Mouse (Mus musculus) lung, postnatal 14 days (tissue): Measurements from ENCODE around the gene Mark3.
"Not testable (repeated sequence)": the region's sequence is repeated elsewhere in the genome, so short reads cannot be mapped to it uniquely, and the experiment has no call there.

Experiments
- DNase-seq: peaks from one replicate; pipeline ENCODE4 v3.0.0; 2021

Mark3 gene

DNA sequence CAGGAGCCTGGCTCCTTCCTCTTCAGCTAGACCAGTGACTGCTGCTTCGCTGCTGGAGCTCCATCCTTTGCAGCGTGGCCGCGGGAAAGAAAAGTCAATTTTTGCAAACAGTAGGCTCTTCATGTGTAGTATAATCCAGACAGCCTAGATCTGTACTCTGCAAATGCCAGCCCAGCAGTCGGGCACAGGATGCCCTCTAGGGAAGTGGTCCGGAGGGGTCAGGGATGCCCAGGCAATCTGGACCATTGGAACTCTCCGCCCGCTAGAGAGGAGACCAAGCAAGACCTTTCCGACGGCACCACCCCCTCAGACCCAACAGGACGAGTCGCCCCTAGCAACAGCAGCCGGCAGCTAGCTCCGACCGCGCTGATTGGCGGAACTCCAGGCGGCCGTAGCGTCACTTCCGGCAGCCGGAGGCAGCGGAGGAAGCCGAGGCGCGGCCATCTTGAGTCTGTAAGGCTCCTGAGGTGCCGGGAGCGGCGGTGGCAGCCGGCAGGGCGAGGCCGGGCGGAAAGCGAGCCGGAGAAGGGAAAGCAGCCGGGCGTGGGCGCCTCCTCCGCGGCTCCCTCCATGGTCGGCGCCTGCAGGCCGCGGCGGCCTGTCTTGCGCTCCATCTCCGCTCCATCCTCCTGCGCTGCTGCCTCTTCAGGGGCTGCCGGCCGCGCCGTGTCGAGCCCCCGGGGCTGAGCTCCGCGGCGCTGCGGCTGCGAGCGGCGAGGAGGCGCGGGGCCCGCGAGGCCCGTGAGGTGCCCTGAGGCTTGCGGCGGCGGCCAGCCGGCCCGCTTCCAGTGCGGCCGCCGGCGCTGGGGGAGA is at the start of gene Mark3:
TSS of gene Mark3 (plus strand) at position 450 of the 813 bp plus-strand sequence.
- peak; percentile 98 for DNase-seq

DNA sequence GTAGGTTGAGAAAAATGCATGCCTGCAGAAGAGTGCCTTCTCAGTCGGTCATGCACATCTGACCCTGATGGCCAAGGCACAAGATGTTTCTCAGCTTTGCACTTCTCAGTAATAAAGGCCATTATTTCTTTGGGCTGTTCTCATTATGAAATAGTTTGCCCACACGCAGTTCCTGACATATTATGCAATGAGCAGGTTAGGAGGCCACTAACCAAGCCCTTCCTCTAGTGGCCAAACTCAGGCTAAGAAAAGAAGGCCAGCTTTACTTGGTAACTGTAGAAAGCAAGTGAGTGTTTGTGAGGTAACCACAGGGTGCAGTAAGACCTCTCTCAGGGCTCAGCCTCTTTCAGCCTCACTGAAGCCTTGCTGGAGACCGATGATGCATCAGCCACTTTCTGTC is 49.4 kb upstream of the Mark3 start:
- no peak for DNase-seq

DNA sequence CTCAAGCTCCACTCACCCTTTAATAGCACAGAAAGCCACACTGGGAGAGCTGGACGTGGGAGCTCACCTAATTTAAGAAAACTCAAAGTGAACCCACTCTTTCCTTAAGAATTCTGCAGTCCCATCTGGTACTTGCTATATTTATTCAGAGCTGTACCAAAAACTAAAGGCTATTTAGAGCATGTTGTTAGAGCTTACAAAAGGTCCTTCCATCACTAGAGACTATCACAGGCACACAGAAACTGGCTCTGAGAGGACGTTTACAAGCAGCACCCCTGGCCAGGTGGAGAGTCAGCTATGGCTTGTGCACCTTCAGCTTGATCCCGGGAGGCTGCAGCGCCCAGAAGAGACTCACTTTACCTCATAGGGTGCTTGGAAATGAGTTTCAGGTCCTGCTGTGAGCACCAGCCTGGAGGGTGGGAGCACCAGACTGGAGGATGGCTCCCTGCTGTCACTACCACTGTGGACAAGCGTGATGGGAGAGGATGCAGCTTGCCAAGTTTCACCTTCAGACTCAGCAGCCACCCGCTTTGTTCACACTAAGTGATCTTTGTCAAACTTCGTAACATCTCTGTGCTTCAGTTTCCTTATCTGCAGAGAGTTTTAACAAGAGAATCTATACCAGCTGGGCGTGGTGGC is 46.6 kb upstream of the Mark3 start:
- no peak for DNase-seq

DNA sequence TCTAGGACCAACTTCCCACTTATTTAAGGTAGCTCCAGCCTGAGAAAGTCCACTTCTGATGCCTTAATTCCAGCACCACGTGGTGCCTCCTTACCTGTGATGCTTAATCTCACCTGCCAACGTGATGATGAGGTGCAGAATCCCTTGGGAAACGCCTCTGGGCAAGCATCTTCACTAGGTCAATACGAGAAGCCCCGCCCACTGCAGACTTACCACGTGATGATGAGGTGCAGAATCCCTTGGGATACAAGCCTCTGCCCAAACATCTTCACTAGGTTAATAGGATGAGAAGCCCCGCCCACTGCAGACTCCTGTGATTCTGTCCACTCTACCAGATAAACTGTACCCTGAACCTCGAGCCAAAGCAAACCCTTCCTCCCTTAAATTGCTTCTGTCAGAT is 45.1 kb upstream of the Mark3 start:
- DNase-seq, result no peak

DNA sequence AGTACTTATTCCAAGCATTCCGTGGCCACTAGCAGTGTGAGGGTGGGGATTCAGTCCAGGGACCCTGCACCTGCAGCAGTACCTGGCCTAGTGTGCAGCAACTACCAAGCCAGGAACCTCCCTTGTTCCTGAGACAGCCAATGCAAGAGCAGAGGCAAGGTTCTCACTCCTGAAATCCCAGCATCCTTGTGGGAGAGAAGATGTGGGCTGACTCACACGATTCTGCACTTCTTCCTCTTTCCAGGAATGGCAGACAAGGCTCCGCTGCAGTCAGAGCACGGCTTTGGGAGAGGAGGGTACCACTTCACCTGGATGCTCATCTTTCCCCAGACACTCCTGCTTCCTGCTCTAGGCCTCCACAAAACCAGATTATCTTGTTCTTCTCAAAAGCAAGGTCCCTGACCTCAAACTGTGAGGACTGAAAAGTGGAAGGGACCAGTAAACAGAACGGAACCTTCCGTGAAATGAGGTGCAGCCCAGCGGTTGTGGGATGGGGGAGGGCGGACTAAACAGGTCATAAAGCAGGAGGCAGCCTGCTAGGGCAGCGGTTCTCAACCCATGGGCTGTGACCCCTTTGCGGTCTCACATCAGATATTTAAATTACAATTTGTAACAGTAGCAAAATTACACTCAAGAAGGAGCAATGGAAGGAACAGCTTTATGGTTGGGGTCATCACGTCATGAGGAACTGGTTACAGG is 41.1 kb upstream of the Mark3 start:
- no peak for DNase-seq

DNA sequence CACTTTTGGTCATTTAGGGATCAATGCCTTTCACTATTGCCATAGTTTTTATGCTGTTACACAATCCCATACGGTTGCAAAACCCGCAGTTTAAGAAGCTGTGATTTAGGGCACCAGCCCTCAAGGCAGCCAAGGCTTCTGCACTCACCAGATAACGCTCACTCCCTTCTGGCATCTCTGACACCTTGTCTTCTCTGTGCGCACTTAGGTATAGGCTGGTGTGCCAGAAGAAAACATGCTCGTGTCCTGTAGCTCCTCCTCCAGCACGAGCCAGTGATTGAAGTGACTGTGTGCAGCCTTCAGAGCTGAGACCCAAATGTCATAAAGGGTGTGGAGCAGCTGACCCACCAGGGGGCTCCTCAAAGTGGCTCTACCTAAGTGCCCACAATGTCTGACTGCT is 39.0 kb upstream of the Mark3 start:
- DNase-seq, result no peak

DNA sequence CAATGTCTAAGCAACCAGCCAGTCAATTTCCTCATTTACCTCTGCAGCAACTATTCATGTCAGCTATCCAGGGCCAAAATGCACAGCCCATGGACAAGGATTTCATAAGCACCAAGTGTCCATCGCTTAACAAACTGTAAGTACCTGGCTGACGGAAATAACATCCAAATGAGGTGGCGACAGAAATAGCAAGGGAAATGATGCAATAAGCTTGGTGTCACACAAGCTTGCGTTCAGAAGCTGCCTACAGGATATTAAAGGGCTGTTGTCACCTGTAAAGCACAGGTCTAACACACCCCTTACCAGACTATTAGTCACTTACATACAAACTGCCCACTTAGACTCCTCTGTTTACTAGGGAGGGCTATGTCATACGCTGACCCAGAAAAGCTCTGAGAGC is 38.6 kb upstream of the Mark3 start:
- no peak for DNase-seq

DNA sequence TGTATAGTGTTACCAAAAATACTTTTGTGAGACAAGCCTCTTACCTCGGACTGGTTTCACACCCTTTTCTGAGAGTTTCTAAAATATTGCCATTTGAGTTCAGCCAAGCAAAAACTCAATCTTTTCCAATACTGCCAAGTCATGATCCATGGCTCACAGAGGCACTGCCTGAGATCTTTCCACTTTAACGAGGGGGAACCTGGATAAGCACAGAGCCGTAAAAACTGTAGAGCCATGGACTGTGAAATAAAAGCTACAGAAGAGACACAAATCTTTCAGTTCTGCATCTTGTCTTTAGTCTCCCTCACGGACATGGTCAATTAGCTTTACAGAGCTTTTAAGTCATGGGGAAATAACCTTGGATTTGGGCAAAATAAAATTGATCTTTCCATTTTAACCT is 37.6 kb upstream of the Mark3 start:
- no peak for DNase-seq

DNA sequence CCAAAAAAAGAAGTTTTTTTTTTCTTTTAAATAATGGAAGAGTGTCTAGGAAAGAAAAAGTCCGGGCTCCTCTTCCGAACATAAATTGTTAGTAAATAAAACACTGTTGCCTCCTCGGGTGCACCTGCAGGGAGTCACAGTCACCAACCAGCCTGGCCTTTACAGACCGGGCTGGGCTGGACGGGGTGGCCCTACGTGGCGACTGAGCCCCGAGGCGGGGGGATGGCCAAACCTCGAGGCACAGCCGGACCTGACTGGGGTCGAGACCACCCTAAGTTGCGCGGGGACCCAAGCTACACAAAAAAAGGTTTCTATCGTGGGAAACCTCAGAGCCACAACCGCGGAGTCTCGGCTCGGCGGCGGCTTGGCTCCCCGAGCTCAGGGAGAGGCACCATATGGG is 37.0 kb upstream of the Mark3 start:
- no peak for DNase-seq

DNA sequence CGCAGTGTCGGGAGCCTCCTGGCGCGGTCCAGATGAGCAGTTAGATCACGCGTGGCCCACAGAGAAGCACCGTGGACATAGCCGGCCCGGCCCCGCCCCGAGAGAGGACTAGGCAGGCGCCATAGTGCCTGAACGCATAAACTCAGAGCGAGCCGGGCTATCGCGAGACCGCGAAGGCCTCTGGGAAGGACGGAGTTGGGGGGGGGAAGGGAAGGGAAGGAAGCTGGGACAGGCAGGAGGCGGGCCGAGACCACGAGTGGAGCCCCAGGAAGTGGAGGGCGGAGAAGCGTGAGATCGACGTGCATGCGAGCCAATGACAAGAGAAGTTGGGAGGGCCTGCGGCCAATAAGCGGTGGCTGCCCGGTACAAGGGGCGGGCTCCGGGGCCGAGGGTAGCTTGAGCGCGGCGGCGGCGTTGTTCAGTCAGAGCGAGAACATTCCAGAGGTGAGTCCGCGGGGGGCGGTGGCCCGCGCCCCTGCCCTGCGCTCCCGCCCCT is 36.5 kb upstream of the Mark3 start, which contains the start of gene Eif5:
TSS of gene Eif5 (plus strand) at position 221 of the 496 bp plus-strand sequence.
- peak; percentile 99 for DNase-seq

DNA sequence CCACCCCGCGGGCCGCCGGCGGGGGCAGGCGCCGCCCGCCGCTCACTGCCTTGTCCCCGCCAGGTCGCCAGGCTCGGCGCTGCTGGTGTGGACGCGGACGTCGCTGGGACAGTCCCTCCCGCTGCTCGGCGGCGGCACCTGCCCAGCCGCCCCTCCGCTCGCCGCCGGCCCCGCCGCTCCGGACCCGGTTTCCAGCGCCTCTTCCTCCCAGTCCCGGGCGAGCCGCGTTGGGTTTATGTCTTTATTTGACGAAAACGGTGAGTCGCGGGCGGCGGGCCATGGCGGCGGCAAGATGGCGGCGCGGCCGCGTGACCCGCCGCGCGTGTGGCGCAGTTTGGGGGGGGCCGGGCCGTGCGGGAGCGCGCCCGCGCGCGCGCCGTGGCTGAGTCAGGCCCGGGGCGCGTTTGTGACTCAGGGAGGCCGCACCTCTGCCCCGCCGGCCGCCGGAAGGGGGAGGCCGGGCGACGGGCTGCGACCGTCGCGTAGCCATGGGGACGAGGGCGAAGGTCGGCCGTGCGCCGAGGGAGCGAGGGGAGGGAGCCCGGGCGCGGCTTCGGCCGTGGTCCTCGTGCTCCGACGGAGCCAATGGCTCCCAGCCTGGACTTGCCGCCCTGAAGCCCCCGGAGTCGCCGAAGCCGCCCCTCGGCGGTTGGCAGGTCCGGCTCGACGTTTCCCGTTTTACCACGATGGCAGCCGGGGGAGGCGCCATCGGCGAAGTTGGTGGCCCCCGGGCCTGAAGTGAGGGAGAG is 35.9 kb upstream of the Mark3 start:
- DNase-seq, result peak; percentile 86

DNA sequence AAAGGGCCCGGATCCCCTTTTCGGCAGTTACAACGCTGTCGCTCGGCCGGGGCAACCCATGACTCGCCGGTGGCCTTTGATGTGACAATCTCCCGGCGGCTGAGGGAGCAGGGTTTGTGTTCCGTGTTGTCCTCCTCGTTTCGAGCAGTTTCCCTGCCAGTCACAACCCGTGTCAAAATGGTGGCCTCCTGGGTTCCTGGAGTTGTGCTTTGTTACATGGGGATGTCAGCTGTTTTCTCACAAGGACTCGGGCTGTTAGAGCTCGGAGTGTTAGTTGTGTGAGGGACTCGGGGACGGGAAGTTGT is 35.3 kb upstream of the Mark3 start:
- DNase-seq, result no peak

DNA sequence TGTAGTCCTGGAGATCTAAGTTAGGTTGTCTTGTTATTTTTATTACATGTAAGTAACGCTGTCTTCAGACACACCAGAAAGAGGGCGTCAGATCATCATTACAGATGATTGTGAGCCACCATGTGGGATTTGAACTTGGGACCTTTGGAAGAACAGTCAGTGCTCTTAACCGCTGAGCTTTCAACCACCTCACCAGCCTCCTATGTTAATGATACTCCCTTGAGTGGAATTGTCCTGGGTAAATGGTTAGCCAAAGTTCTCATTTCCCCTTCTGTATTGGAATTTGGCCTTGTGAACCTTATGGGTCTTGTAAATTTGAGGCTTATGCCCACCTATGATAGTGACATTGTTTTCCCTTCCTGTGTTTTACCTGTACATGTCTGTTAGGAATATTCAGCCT is 27.3 kb upstream of the Mark3 start:
- no peak for DNase-seq

DNA sequence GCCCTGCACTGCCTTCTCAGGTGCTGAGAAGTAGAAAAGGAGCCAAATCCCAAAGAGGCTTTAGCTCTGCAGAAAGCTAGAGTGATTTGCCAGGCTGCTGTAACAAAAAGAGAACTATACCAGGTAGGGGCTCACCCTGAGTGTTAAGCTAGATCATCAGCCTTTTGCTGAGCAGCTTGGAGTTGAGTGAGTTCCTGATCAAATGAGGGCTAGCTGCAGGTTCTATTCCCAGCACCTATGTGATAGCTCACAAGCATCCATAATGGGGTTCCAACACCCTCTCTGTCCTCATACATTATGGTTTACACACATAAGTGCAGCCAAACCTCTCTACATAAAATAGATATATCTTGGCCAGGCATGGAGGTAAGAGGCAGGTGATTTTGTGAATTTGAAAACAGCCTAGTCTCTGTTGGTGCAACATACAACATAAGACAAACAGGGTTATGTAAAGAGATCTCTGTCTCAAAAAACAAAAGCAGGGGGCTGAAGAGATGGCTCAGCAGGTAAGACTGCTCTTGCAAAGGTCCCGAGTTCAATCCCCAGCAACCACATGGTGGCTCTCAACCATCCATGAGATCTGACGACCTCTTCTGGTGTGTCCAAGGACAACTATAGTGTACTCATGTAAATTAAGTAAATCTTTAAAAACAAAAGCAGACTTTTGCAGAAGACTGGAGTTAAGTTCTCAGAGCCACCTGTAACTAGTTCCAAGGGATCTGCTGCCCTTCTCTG is 25.6 kb upstream of the Mark3 start:
- DNase-seq, result no peak

DNA sequence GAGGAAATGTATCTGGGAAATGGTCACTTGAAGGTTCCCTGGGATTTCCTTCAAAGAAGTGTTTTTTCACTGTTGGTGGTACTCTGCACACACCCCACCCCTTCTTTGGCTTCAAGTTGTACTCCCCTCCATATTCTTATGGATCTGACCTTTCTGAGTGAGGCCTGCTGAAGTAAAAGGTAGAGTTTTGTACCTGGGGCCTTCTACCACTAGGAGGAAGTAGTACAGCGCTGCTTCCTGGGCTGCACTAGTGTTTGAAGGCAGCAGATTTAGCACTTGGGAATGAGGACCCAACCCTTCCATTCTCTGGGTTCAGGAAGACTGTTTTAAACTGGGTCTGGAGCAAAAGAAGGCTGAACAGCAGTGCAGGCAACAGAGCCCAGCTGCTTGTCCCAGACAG is 23.6 kb upstream of the Mark3 start:
- DNase-seq, result no peak

DNA sequence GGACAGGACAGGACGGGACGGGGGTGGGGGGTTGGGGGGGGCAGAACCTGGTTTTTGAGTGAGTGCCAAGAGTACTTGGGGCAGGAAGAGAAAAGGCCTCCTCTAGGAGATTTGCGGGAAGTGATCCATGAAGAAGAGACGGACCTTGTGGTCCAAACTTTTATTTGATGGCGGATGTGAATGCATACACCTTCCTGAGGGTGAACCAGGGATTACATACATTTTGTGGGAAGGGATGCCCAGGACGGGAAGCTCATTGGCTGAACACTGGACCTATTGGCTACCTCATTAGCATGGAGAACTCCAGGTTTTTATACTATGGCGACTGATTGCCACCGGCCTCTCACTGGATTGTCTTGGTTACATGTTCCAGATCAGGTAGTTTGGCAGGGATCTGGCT is 22.0 kb upstream of the Mark3 start:
- no peak for DNase-seq

DNA sequence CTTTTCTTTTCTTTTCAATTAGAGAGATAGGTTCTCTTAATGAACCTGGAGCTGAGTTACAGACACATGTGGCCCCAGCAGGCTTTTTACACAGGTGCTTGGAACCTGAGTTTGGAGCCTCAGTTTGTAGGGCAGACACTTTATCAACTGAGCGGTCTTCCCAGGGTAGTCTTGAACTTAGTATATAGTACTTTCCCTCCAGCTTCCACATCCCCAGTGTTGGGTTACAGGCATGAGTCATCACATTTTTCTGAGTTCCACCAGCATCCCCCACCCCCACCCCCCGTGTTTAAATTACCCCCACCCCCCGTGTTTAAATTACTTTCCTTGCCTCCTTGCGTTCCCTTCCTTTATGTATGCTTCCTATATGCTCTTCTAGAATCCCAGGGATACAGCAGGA is 19.0 kb upstream of the Mark3 start:
- DNase-seq, result no peak

DNA sequence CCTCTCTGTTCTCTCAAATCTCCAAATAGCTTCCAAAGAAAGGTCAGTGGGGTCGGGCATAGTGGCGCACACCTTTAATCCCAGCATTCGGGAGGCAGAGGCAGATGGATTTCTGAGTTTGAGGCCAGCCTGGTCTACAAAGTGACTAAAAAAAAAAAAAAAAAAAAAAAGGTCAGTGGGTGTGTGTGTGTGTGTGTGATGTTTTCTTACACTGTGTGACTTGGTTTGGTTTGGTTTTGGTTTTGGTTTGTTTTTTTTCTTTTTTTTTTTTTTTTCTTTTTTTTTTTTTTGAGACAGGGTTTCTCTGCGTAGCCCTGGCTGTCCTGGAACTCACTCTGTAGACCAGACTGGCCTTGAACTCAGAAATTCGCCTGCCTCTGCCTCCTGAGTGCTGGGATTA is 18.4 kb upstream of the Mark3 start:
- DNase-seq, result not testable (repeated sequence)

DNA sequence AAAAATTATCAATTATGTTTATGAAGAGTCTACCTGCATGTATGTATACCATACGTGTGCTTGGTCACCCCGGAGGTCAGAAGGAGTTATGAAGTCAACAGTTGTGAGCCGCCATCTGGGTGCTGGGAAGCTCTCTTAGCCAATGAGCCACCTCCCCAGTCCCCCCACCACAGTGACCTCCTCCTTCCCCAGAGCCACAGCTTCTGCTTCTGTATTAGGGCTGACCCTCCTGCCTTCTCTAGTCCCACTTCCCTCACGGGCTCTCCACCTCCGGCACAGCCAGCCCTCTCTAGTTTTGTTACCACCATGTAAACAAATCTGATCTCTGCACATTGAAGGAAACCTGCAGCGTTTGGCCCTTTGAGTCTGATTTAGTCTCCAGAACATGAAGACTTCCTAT is 16.8 kb upstream of the Mark3 start:
- DNase-seq, result no peak

DNA sequence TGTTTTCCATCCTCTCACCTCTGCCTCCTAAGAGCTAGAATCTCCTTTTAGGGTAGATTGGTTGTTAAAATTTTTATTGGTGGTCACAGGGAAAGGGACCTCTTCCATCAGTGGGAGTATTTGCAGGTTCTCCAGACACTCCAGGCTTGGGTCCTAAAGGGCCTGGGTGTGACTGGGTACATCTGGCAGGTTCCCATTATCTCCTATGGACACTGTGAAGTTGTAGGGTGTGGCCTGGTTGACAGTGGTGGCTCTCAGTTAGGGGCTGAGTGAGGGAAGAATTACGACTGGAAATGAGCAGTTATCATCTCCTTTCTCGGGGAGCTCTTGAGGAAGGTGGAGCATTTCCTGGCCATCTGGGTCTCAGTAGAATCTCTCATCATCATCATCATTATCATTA is 15.7 kb upstream of the Mark3 start:
- DNase-seq, result no peak

DNA sequence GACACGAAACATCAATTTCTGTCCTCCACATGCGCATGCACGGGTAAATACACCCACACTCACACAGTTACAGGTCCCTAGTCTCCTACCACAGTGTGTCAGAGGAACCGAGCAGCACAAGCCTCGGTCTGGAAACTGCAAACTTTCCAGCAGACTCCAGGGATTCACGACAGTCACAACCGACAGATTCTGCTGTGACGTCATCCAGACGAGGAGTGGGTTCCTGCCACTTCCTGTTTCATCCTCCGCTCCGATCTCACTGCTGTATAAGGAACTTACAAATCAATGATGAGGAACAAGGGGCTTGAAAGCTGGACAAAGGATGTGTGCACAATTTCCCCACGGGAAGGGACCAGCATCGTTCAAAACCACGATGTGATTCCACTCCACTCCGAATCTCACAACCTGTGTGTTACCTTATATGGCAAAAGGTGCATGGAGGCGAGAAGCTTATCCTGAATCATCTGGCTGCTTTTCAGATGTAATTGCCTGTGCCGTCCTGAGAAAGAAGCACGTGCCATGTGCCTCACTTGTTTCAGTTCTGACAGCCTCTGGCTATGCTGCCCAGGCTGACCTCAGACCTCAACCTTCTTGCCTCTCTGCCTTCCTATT is 14.6 kb upstream of the Mark3 start:
- no peak for DNase-seq

DNA sequence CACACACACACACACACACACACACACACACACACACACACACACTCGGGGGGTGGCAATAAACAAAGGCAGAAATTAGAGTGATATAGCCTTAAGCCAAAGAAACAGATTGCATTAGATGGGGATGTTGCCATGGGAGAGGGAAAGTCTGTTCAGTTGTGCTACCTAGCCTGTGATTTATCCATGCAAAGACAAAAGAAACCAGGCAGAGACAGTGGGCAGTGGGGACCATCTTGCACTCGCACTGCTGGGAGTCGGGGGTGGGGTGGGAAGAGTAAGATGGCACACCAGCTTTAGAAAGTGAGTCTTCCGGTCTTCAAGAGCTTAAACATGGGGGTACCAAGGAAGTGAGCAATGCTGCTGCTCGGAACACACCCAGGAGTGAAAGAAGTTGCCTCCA is 14.0 kb upstream of the Mark3 start:
- no peak for DNase-seq
